Mouse (Mus musculus) forebrain, embryonic 16.5 days (tissue): Measurements from ENCODE around the gene Tti1. TPM values are rescaled to one million over a fixed set of nuclear protein-coding genes. Genes with fewer than 3 reads are reported as not detected.

Experiments
- ATAC-seq: fragments of 200-750 bp; cut with Nextera tagmentation; 2 replicates; pipeline ENCODE4 v1.8.0; 2017; ENCODE audit warnings: mild to moderate bottlenecking, moderate library complexity
- H3K27ac ChIP-seq: fragments of 300-500 bp; sonication (generic); 2 replicates; pipeline ENCODE4 v1.5.1; 2014; ENCODE audit warnings: low read length, control low read depth
- H3K27me3 ChIP-seq: fragments of 300-500 bp; sonication (generic); replicated peaks from 2 replicates; pipeline ENCODE4 v1.6.1; 2014; ENCODE audit warnings: low read length; ENCODE audit not compliant: control insufficient read depth, insufficient read depth
- H3K36me3 ChIP-seq: fragments of 300-500 bp; sonication (generic); 2 replicates; pipeline ENCODE4 v1.6.1; 2014; ENCODE audit not compliant: control insufficient read depth, insufficient read depth
- H3K4me1 ChIP-seq: fragments of 300-500 bp; sonication (generic); replicated peaks from 2 replicates; pipeline ENCODE4 v1.6.1; 2014; ENCODE audit warnings: low read length; ENCODE audit not compliant: control insufficient read depth, insufficient read depth
- H3K4me2 ChIP-seq: fragments of 300-500 bp; sonication (generic); 2 replicates; pipeline ENCODE4 v1.6.1; 2014; ENCODE audit warnings: mild to moderate bottlenecking, low read length, control low read depth
- H3K4me3 ChIP-seq: fragments of 300-500 bp; sonication (generic); replicated peaks from 2 replicates; pipeline ENCODE4 v1.5.1; 2014; ENCODE audit warnings: mild to moderate bottlenecking, low read length, control low read depth
- H3K9ac ChIP-seq: fragments of 300-500 bp; sonication (generic); replicated peaks from 2 replicates; pipeline ENCODE4 v1.6.1; 2014; ENCODE audit warnings: low read depth, low read length, control low read depth
- H3K9me3 ChIP-seq: fragments of 300-500 bp; sonication (generic); 2 replicates; pipeline ENCODE4 v1.6.1; 2016; ENCODE audit warnings: low read length; ENCODE audit not compliant: control insufficient read depth
- WGBS: fragments of 180-500 bp; shearing (Covaris S2); extraction: QIAGEN DNeasy Blood & Tissue Kit; methylation state at CpG from one replicate; pipeline ENCODE4 v1.1.7; 2014; 5-methylcytosine and 5-hydroxymethylcytosine counted together
- polyA plus RNA-seq: library from polyadenylated mRNA; unstranded; fragments of >200 nt; fragmentation: Nextera tagmentation; extraction: Ambion mirVana; gene quantifications from 2 replicates; pipeline ENCODE4 v1.2.1, GENCODE M21; 2015

Gene Tti1
- polyA plus RNA-seq, 1 experiment from 2014 or later = 22.1 TPM

DNA sequence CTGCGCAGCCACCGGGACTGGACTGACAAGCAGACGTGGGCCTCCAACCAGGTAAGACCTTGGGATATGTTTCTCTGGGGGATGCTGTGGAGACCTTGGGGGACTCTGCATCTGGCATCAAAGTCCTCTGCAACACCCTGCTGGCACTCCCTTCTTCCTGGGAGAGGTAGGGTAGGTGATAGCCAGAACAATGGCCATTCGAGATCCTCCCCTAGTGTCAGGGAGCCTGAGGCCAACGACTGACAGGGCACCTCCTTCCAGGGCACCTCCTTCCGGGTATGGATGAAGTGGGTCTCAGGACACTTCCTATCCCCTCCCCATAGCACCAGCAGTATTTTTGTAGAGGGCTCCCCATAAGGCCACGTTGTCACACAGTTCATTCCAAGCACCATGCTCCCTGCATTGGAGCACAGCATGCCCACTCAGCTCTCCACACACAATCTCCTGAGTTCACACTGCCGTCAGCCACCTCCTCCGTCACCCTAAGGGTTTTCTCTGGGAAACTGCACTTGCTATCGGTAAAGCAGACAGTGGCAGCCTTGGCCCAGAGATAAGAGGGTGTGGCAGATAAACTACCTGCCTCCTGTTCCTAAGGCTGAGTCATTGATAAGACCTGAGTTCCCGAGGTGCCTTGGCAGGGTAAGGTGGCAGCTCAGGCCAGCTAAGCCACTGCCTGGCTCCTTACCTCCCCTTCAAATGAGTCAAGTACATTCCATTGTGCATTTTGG is 92.6 kb downstream of the Tti1 start:
- H3K4me3 ChIP-seq = no peak overlapping the region
- no peak overlapping the region for H3K4me2 ChIP-seq
- H3K27me3 ChIP-seq = peaks cover 9% of the 10 kb centered on the region; the same call in 1 of the 2 replicates
- no peak overlapping the region for H3K9ac ChIP-seq
- H3K36me3 ChIP-seq = no peaks in the 10 kb centered on the region
- no peak for ATAC-seq
- 82% methylated on average over 11 of the region's 11 CpGs for WGBS
- H3K27ac ChIP-seq = no peak overlapping the region
- peaks cover 6% of the 10 kb centered on the region; the same call in 1 of the 2 replicates for H3K4me1 ChIP-seq
- no peaks in the 10 kb centered on the region for H3K9me3 ChIP-seq

DNA sequence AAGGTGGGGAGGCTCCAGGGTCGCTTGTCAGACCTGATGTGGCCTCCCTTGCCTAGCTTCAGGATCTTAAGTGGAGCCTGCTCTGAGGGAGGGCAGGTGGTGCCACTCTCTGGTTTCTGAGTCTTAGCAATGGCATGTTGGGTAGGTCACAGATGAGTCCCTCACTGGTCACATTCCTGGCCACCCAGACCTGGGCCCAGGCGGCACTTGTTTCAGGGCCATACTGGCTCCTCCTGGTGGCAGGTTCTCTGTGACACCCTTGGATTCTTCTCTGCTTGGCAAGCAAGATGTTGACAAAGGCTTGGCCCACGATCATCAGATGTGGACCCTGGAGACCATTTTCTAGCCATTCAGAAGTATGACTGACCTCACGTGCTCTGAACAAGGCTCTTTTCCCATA is 95.6 kb downstream of the Tti1 start:
- Histone ChIP-seq H3K36me3 (no peaks in the 10 kb centered on the region), H3K4me3 (no peak overlapping the region), H3K4me1 (peaks cover 3% of the 10 kb centered on the region), H3K27me3 (no peaks in the 10 kb centered on the region), H3K9ac (no peak overlapping the region), H3K27ac (no peak overlapping the region), H3K9me3 (no peaks in the 10 kb centered on the region), H3K4me2 (no peak overlapping the region)
- no peak for ATAC-seq
- WGBS = 72% methylated on average over 4 of the region's 4 CpGs

Other genes starting within 250 kb of the Tti1 start
- 5.3 and 6.6 TPM in 2 replicates for gene Vstm2l, start 113.8 kb downstream of the Tti1 start, polyA plus RNA-seq
- 36.6 and 44.6 TPM in 2 replicates for gene Rprd1b, start 64 bp upstream of the Tti1 start, polyA plus RNA-seq
- gene Tgm2, start 118.0 kb upstream of the Tti1 start, polyA plus RNA-seq = 5.0 and 7.5 TPM in 2 replicates
- 1.8 and 2.8 TPM in 2 replicates for gene D630003M21Rik, start 200.8 kb upstream of the Tti1 start, polyA plus RNA-seq
- gene Bpi, start 229.7 kb upstream of the Tti1 start, polyA plus RNA-seq = not detected in 2 replicates